Mouse (Mus musculus): ENCODE data around the gene Mb. TPM values are rescaled to one million over a fixed set of nuclear protein-coding genes. Genes with fewer than 3 reads are reported as not detected.
A peak's percentile ranks its signal among the peaks of the same experiment; 100 is the strongest.

Mb gene
- polyA plus RNA-seq, 1 experiment from 2014 or later: 0.84 TPM

- TF ChIP-seq CTCF (IDR thresholded peaks at IDR 0.05): no peak
- no peak for TF ChIP-seq EP300 (IDR thresholded peaks at IDR 0.05)
- H3K27ac ChIP-seq (ENCODE audit: low read length): no peak overlapping the region
- DNase-seq (ENCODE audit: low spot score) (no peak), ATAC-seq (no peak)
- WGBS: 60% methylated on average over 7 of the region's 7 CpGs
- no peaks in the 10 kb centered on the region for H3K27me3 ChIP-seq (replicated peaks; ENCODE audit: insufficient read depth, low read length)
- H3K4me3 ChIP-seq (ENCODE audit: low read depth, low read length): no peak overlapping the region
- H3K4me2 ChIP-seq (replicated peaks; ENCODE audit: low read depth, low read length): no peak overlapping the region
- H3K4me1 ChIP-seq (ENCODE audit: insufficient read depth, low read depth, low read length): peaks cover 3% of the 10 kb centered on the region
- no peaks in the 10 kb centered on the region for H3K9me3 ChIP-seq (ENCODE audit: low read length)
- H3K36me3 ChIP-seq (ENCODE audit: insufficient read depth, low read length): no peaks in the 10 kb centered on the region
- H3K9ac ChIP-seq (replicated peaks; ENCODE audit: low read depth): no peak overlapping the region
Measured at GRCm38 (mm10) chr15:77019533-77019932, 30.9 kb downstream of the Mb start.

DNA sequence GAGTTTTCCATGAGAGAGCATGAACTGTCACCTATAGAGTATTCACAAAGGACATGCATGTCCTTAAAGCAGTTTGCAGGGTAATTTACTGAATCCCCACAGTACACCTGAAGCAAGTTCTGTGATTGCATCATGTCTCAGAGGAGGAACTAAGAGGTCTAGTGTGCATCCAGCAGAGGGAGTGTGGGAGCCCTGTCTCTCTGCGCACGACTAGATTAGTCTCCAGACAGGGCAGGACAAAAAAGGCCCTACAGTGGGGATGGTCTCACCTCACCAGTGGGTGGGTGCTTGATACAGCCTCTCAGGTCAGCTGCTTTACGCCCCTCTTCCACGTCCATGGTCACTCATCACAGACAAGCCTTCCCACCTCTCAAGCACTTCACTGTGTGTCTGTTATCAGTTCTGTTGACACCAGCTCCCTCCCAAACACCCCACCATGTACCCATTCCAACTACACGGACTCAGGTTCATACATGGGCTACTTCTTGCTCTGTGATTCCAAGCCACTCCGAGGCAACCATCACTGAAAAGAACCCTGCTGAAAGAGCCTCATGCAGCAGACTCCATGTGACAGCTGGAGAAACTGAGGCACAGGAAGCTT is 31.6 kb downstream of the Mb start:
- no peaks in the 10 kb centered on the region for H3K27me3 ChIP-seq (replicated peaks; ENCODE audit: insufficient read depth, low read length)
- H3K36me3 ChIP-seq (ENCODE audit: insufficient read depth, low read length): no peaks in the 10 kb centered on the region
- peak; percentile 65 for TF ChIP-seq CTCF (IDR thresholded peaks at IDR 0.05)
- TF ChIP-seq EP300 (IDR thresholded peaks at IDR 0.05): no peak
- DNase-seq (ENCODE audit: low spot score): peak; percentile 56
- no peak for ATAC-seq
- H3K4me1 ChIP-seq (ENCODE audit: insufficient read depth, low read depth, low read length): peaks cover 10% of the 10 kb centered on the region
- H3K27ac ChIP-seq (ENCODE audit: low read length): no peak overlapping the region
- H3K4me3 ChIP-seq (ENCODE audit: low read depth, low read length): no peak overlapping the region
- WGBS: 50% methylated on average over 6 of the region's 6 CpGs
- H3K4me2 ChIP-seq (replicated peaks; ENCODE audit: low read depth, low read length): no peak overlapping the region
- H3K9me3 ChIP-seq (ENCODE audit: low read length): no peaks in the 10 kb centered on the region
- H3K9ac ChIP-seq (replicated peaks; ENCODE audit: low read depth): no peak overlapping the region

DNA sequence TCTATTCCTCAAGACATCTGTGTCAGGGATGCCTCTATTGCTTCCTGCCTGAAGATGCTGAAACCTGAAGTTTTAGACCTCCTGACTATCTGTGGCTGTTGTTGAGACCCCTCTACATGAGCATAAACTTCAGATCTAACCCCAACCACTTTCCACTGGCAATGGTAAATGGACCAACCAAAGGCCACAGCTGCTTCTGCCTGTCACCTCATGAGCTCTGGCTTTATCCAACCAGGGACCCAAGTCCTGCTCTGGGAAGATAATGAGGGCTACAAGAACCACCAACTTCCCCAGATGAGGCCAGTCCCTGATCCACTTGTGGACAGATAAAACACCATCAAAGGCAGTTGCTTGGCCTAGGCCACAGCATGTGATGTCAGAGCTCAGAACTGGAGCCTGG is 32.6 kb downstream of the Mb start:
- no peaks in the 10 kb centered on the region for H3K27me3 ChIP-seq (replicated peaks; ENCODE audit: insufficient read depth, low read length)
- H3K27ac ChIP-seq (ENCODE audit: low read length): no peak overlapping the region
- H3K9me3 ChIP-seq (ENCODE audit: low read length): no peaks in the 10 kb centered on the region
- peaks cover 14% of the 10 kb centered on the region for H3K4me1 ChIP-seq (ENCODE audit: insufficient read depth, low read depth, low read length)
- H3K9ac ChIP-seq (replicated peaks; ENCODE audit: low read depth): no peak overlapping the region
- ATAC-seq (no peak), DNase-seq (ENCODE audit: low spot score) (no peak)
- no peaks in the 10 kb centered on the region for H3K36me3 ChIP-seq (ENCODE audit: insufficient read depth, low read length)
- H3K4me3 ChIP-seq (ENCODE audit: low read depth, low read length): no peak overlapping the region
- H3K4me2 ChIP-seq (replicated peaks; ENCODE audit: low read depth, low read length): no peak overlapping the region
- TF ChIP-seq EP300 (IDR thresholded peaks at IDR 0.05) (no peak), CTCF (IDR thresholded peaks at IDR 0.05) (no peak)

- no peak for DNase-seq (ENCODE audit: low spot score)
- Histone ChIP-seq H3K4me3 (ENCODE audit: low read depth, low read length) (no peak overlapping the region), H3K36me3 (ENCODE audit: insufficient read depth, low read length) (no peaks in the 10 kb centered on the region), H3K4me2 (replicated peaks; ENCODE audit: low read depth, low read length) (no peak overlapping the region), H3K4me1 (ENCODE audit: insufficient read depth, low read depth, low read length) (peaks cover 14% of the 10 kb centered on the region), H3K9ac (replicated peaks; ENCODE audit: low read depth) (no peak overlapping the region), H3K9me3 (ENCODE audit: low read length) (no peaks in the 10 kb centered on the region), H3K27me3 (replicated peaks; ENCODE audit: insufficient read depth, low read length) (no peaks in the 10 kb centered on the region), H3K27ac (ENCODE audit: low read length) (no peak overlapping the region)
- WGBS: 89% methylated on average over 6 of the region's 6 CpGs
- TF ChIP-seq CTCF (IDR thresholded peaks at IDR 0.05) (no peak), EP300 (IDR thresholded peaks at IDR 0.05) (no peak)
- no peak for ATAC-seq
Measured at GRCm38 (mm10) chr15:77016509-77016908, 34.0 kb downstream of the Mb start.

DNA sequence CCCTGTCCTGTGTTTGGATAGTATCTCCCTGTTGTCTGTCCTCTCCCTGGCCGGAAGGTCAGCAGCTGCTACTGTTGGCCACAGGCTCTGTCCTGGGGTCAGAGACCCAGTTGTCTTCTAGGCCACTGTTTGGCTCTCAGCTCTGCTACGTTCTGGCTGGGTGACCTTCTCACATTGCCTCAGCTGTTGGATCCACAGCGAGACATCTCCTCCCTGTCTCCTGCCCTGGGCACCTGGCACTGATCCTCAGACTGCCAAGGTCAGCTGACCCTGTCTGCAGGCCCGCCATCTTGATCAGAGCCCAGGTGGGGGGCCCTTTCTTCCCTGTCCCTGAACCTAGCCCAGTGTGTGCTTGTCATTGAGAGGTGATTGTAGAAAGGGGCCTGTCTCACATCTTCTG is 35.5 kb downstream of the Mb start:
- TF ChIP-seq CTCF (IDR thresholded peaks at IDR 0.05) (no peak), EP300 (IDR thresholded peaks at IDR 0.05) (no peak)
- Histone ChIP-seq H3K9ac (replicated peaks; ENCODE audit: low read depth) (no peak overlapping the region), H3K36me3 (ENCODE audit: insufficient read depth, low read length) (no peaks in the 10 kb centered on the region), H3K4me1 (ENCODE audit: insufficient read depth, low read depth, low read length) (peaks cover 14% of the 10 kb centered on the region), H3K27ac (ENCODE audit: low read length) (no peak overlapping the region), H3K9me3 (ENCODE audit: low read length) (no peaks in the 10 kb centered on the region), H3K27me3 (replicated peaks; ENCODE audit: insufficient read depth, low read length) (no peaks in the 10 kb centered on the region), H3K4me2 (replicated peaks; ENCODE audit: low read depth, low read length) (no peak overlapping the region), H3K4me3 (ENCODE audit: low read depth, low read length) (no peak overlapping the region)
- ATAC-seq (no peak), DNase-seq (ENCODE audit: low spot score) (no peak)
- WGBS: 69% methylated on average over 4 of the region's 4 CpGs

DNA sequence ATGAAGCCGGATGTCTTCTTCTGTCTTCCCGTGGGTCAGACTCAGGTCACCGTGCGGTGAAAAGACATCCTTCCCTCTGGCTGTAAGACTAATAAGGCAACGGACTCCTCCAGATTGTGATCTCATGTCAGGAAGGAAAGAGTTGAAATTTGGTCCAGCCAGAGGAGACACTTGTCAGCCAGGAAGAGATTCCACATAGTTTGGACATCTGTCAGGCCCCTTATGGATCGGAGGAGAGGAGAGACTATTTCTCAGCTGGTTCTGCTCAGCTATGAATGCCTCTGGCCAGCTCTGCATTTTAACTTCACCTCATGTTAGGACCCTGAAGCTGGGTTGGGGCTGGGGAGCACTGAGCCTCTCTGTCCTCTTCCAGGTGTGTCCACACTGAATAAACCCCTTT is 36.0 kb downstream of the Mb start:
- Histone ChIP-seq H3K27ac (ENCODE audit: low read length) (no peak overlapping the region), H3K4me1 (ENCODE audit: insufficient read depth, low read depth, low read length) (peaks cover 14% of the 10 kb centered on the region), H3K4me3 (ENCODE audit: low read depth, low read length) (no peak overlapping the region), H3K4me2 (replicated peaks; ENCODE audit: low read depth, low read length) (peak overlapping the region; percentile 37; the same call in 1 of the 2 replicates), H3K27me3 (replicated peaks; ENCODE audit: insufficient read depth, low read length) (no peaks in the 10 kb centered on the region), H3K9ac (replicated peaks; ENCODE audit: low read depth) (no peak overlapping the region), H3K36me3 (ENCODE audit: insufficient read depth, low read length) (no peaks in the 10 kb centered on the region), H3K9me3 (ENCODE audit: low read length) (no peaks in the 10 kb centered on the region)
- TF ChIP-seq EP300 (IDR thresholded peaks at IDR 0.05) (no peak), CTCF (IDR thresholded peaks at IDR 0.05) (no peak)
- DNase-seq (ENCODE audit: low spot score) (peak; percentile 41), ATAC-seq (peak; percentile 38; the same call in 1 of the 2 replicates)
- WGBS: 25% methylated on average over 6 of the region's 6 CpGs

Measured in lung, postnatal 0 days (tissue).